Mouse (Mus musculus) left cerebral cortex, postnatal 4 days (tissue): ENCODE data around the gene Fcer1g. TPM values are rescaled to one million over a fixed set of nuclear protein-coding genes. Genes with fewer than 3 reads are reported as not detected.

Source experiments
- DNase-seq: peaks from one replicate; pipeline ENCODE4 v3.0.0-alpha.2; 2022
- intact Hi-C: fragments of 180-260 bp; cut with DNase I; formaldehyde crosslinking; loops from one replicate; pipeline ENCODE4 v1.15.1; 2025
- total RNA-seq, 2 experiments: library from RNA; stranded (reverse); gene quantifications; 2 replicates each; pipeline ENCODE4 v1.2.3; 2021

Fcer1g gene
- total RNA-seq, 2 experiments from 2014 or later, result 7.1 to 8.0 TPM

DNA sequence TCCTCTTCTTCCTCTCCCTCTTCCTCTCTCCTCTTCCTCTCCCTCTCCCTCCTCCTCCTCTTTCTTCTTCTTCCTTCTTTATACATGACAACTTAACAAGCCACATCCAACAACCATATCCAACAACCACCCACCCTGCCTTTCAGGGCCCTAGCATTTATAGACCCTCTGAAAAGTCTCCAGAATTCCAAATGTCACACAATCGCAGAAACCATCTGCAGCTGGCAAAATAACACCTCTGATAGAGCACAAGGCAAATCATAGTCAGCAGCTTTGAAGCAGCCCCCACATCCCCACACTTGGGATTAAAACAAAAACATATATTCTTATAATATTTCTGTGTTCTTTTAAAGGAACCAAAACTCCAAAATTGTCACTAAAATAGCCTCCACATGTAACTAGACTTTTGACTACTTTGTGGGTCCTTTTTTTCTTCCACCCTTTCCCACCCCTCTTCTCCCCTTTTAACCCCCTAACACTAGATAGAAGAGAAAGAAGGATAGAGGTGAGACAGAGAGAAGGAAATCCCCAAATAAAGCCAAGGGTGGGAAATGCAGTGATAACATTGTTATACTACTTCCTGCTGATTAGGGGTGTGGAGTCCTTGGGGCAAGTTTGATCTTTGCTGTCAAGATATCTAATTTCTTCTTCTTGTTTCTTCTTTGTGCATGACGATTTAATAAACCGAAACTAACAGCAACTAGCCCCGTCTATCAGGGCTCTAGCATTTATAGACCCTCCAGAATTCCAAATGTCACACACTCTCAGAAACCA lies 32.0 kb upstream of the Fcer1g start:
- intact Hi-C loops, result no loop called here
- DNase-seq, result no peak

DNA sequence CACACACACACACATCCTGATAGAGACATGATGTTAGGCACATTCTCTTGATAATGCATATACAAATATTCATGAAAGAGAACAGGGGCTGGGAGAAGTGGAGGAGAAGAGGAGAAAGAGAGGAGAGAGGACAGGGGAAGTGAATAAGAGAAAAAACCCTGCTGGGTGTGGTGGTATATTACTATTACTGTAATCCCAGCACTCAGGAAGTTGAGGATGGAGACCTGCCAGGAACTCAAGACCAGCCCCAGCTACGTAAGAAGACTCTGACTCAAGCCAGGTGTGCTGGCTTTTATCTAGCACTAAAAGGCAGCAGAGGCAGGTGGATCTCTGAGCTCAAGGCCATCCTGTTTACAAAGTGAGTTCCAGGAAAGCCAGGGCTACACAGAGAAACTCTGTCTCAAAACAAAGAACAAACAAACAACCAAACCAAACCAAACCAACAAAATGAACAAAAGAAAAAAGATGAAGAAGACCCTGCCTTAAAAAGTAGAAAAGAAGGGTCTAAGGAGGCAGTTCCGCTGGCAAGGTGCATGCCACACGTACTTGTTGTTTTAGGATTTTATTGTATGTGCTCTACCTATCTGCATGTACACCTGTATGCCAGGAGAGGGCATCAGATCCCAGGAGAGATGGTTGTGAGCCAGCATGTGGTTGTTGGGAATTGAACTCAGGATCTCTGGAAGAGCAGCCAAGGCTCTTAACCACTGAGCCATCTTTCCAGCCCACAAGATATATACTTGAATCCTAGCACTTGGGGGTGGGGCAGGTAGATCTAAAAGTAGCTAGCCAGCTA lies 29.7 kb upstream of the Fcer1g start:
- intact Hi-C loops, result no loop called here
- no peak for DNase-seq

- DNase-seq, result peak; percentile 66
Measured at GRCm38 (mm10) chr1:171263185-171263611, 29.0 kb upstream of the Fcer1g start.

GRCm38 (mm10) chr1:171262594-171263130 lies 28.5 kb upstream of the Fcer1g start:
- intact Hi-C loops, result no loop called here
- peak; percentile 73 for DNase-seq

More at GRCm38 (mm10) chr1:171263185-171263611, 29.0 kb upstream of the Fcer1g start:
- intact Hi-C loops, result no loop called here

- intact Hi-C loops, result no loop called here
- no peak for DNase-seq
Measured at GRCm38 (mm10) chr1:171260316-171260715, 26.2 kb upstream of the Fcer1g start.

- DNase-seq, result no peak
- intact Hi-C loops, result no loop called here
Measured at GRCm38 (mm10) chr1:171258921-171259320, 24.8 kb upstream of the Fcer1g start.

GRCm38 (mm10) chr1:171257781-171258180 lies 23.6 kb upstream of the Fcer1g start:
- intact Hi-C loops, result loop anchor here (2.0 kb wide), 1 partner anchor 29 kb away; no protein-coding TSS in a partner anchor
- no peak for DNase-seq

GRCm38 (mm10) chr1:171256937-171257548 lies 22.9 kb upstream of the Fcer1g start:
- intact Hi-C loops, result loop anchor here (2.0 kb wide), 1 partner anchor 28 kb away; no protein-coding TSS in a partner anchor
- peak; percentile 74 for DNase-seq

DNA sequence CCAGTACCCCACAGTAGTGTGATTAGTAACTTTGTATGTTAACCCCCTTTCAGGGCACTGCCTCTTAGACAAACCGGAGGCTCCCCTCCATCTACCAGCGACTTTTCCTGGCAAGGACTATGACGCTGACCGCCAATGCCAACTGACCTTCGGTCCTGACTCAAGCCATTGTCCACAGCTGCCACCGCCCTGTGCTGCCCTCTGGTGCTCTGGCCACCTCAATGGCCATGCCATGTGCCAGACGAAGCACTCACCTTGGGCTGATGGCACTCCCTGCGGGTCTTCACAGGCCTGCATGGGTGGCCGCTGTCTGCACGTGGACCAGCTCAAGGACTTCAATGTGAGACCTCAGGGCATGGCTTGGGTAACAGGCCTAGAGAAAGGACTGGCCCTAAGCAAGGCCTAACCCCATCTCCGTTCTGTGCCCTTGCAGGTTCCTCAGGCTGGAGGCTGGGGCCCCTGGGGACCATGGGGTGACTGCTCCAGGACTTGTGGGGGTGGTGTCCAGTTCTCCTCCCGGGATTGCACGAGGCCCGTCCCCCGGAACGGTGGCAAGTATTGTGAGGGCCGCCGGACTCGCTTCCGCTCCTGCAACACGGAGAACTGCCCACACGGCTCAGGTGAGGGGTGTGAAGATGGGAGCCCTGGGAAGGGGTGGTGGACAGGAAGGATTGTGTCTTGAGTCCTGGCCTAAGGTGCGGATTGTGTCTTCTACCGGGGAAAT lies 22.1 kb upstream of the Fcer1g start:
- intact Hi-C loops, result loop anchor here (2.0 kb wide), 1 partner anchor 27 kb away; no protein-coding TSS in a partner anchor
- no peak for DNase-seq

DNA sequence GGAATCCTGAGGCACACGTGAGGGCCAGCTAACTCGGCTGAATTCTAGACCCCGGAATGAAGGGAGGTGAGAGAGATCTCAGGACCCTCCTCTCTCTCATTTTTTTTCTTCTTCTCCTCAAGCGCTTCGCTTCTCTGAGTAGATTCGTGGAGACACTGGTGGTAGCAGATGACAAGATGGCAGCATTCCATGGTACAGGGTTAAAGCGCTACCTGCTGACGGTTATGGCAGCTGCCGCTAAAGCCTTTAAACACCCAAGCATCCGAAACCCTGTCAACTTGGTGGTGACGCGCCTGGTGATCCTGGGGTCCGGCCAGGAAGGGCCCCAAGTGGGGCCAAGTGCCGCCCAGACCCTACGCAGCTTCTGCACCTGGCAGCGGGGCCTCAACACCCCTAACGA lies 18.2 kb upstream of the Fcer1g start:
- peak; percentile 44 for DNase-seq
- intact Hi-C loops, result no loop called here

- intact Hi-C loops, result no loop called here
- DNase-seq, result peak; percentile 60
Measured at GRCm38 (mm10) chr1:171251594-171252324, 17.6 kb upstream of the Fcer1g start.

- intact Hi-C loops, result no loop called here
- peak; percentile 79 for DNase-seq
Measured at GRCm38 (mm10) chr1:171250680-171251593, 16.8 kb upstream of the Fcer1g start, which contains the start of gene Ndufs2. Ndufs2 (minus strand) TSS chr1:171251388.

DNA sequence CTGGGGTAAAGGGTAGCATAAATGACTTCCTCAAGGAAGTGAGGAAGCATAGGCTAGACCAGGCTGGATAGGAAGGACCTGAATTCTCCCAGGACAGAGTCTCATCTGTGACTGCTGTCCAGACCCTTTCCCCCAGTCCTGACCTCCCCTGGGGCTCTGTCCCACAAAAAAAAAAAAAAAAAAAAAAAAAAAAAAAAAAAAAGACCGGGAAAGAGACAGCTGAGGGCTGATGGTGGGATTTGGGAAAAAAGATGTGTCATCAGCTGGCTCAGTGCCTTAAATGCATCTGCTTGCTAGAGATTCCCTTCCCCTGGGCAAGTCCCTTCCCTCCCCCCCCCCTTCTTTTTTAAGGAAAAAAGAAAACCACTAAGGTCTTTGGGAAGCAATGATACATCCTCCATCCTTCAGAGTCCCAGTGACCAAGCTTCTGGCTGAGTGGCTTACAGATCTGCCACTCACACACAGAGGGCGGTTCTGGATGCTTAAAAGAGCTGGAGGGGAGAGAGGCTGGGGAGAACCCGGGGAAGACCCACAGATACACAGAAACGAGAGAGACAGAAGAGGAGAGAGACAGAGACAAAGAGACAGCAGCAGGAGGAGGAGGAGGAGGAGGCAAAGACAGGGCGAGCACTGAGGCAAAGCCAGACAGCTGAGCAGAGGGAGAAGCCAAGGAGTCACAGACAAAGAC lies 15.9 kb upstream of the Fcer1g start, which contains the start of gene Adamts4:
Gene Adamts4, plus strand, starts transcription at position 509 of the 688 bp plus-strand sequence.
- intact Hi-C loops, result no loop called here
- DNase-seq, result peak; percentile 56

DNA sequence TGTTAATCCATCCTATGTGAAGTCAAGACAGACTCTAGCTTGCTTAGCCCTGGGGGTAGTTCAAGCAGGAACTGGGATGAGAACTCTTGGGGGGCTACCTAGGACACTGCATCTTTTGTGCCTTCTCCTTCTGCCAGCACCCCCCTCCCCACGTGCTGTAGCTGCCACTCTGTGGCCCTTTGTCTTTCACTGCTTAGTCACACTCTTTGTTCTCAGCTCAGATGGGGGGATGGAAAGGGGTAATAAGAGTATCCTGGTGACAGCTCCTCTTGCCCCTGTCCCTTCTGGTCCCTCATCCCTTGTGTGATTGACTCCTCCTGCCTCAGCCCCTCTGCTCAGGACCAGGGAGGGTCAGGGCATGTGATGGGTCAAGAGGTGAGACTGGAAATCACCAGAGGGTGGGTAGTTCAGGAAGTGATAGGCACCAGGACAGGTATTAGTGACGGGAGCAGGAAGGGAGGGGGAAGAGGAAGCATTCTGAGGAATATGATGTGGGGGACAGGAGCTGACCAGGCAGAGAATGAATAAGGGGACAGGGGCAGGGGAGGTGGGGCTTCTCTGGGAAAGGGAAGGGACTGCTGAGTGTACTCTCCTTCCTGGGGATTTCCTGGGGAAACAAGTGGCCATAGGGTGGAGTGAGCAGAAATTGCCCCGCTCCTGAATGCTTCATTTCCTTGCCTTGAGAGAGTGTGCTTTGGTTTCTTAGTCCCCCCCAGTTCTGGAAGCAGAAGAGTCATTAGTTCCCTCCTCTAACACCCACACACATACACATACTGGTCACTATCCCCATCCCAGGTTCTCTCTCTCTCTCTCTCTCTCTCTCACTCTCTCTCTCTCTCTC lies 14.4 kb upstream of the Fcer1g start:
- DNase-seq, result no peak
- intact Hi-C loops, result no loop called here

DNA sequence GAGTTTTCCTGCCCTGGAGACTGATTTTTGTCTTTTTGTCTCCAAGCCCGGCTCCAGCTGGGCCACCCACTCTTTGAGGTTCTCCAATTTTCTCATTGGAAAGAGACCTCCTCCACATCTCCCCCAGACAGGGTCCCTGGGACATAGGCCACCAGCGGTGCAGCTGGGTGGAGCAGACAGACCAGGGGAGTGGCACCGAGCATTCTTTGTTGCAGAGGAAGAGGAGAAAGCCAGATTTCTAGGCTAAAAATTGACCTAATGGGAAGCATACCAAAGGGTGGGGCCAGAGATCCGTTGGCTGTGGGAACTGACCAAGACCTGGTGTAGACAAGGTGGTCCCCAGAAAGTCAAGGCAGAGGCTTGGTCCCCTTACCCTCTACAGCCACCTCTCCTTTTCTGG lies 13.8 kb upstream of the Fcer1g start:
- intact Hi-C loops, result no loop called here
- no peak for DNase-seq

- intact Hi-C loops, result no loop called here
- no peak for DNase-seq
Measured at GRCm38 (mm10) chr1:171247453-171247841, 13.3 kb upstream of the Fcer1g start.
